Mouse (Mus musculus) CD8-positive naive resting alpha-beta T cell, adult 57 days (primary cell): ENCODE measurements around the gene Cd1d1. TPM values are rescaled to one million over a fixed set of nuclear protein-coding genes. Genes with fewer than 3 reads are reported as not detected.

Experiments
- total RNA-seq: library from RNA; stranded (reverse); gene quantifications from one replicate; pipeline ENCODE4 v1.2.4, GENCODE M21; 2023

Cd1d1 gene
- 34.2 TPM for total RNA-seq

DNA sequence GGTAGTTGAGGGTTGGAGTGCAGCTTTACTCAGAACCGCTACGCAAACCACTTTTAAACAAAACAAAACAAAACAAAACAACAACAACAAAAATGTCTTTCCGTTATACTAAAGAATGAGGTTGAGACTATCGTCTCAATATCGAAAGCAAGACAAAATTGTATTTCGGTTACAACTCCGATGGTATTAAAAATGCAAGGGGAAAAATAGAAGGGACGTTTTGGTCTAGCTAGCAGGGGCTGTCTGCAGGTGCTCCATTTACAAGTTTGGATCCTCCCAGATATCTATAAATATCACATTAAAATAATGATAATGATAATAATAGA is at the start of gene Cd1d1:
Gene Cd1d1, minus strand, starts transcription at position 27 of the 326 bp plus-strand sequence.

Other genes starting within 250 kb of the Cd1d1 start
- 10.9 TPM for gene Dclk2, start 78.6 kb downstream of the Cd1d1 start, total RNA-seq
- gene Kirrel, start 175.3 kb upstream of the Cd1d1 start, total RNA-seq, result 0.77 TPM